Mouse (Mus musculus): ENCODE results near the gene Efcab6. TPM values are rescaled to one million over a fixed set of nuclear protein-coding genes. Genes with fewer than 3 reads are reported as not detected.

Efcab6 gene
- total RNA-seq, 2 experiments from 2014 or later: 4.5 to 9.4 TPM

- DNase-seq (ENCODE audit: extremely low spot score in 1 of 2, low spot score in 1 of 2): no peak
Observed at GRCm38 (mm10) chr15:84069455-84070050, 4.4 kb upstream of the Efcab6 start.

DNA sequence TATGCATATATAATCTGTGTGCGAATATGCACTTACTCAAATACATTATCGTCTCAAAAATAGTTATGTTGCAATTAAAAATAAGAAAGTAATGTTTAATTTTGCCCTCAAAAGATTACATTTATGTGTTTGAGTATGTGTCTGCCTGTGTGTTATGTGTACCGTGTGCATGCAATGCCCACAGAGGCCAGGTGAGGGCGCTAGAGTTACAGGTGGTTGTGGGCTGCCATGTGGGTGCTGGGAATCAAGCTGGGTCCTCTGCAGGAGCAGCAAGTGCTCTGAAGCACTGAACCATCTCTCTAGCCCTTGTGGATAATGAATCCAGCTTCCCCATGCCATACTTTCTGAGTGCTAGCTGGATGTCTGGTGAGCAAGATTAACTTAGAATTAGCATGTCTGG lies 522 bp upstream of the Efcab6 start:
- no peak for DNase-seq (ENCODE audit: extremely low spot score in 1 of 2, low spot score in 1 of 2)

- DNase-seq (ENCODE audit: extremely low spot score in 1 of 2, low spot score in 1 of 2): no peak
Observed at GRCm38 (mm10) chr15:84058841-84059240, 6.3 kb downstream of the Efcab6 start.

- DNase-seq (ENCODE audit: extremely low spot score in 1 of 2, low spot score in 1 of 2): no peak
Observed at GRCm38 (mm10) chr15:84056083-84056482, 9.1 kb downstream of the Efcab6 start.

GRCm38 (mm10) chr15:84053859-84054258 lies 11.3 kb downstream of the Efcab6 start:
- peak; percentile 81 to 92 for DNase-seq (ENCODE audit: extremely low spot score in 1 of 2, low spot score in 1 of 2)

- no peak for DNase-seq (ENCODE audit: extremely low spot score in 1 of 2, low spot score in 1 of 2)
Observed at GRCm38 (mm10) chr15:84053240-84053639, 11.9 kb downstream of the Efcab6 start.

GRCm38 (mm10) chr15:84052390-84052789 lies 12.8 kb downstream of the Efcab6 start:
- DNase-seq (ENCODE audit: extremely low spot score in 1 of 2, low spot score in 1 of 2): no peak

DNA sequence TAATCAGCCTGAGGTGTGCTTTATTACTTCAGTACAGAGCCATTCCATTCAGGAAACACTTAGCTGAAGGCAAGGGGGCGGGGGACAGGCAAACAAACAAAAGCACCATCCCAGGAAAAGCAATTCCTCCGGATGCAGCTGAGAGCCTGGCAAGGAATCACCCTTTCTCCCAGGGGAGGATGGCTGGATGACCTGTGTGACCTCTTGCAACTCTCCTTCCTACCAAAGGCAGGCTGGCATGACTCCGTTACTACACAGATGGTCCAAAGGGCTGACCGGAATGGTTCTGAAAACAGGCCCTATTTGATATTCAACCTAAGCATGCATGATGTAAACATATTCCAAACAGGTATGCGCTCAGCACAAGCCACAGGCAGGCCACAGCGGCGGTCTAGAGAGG lies 15.6 kb downstream of the Efcab6 start:
- no peak for DNase-seq (ENCODE audit: extremely low spot score in 1 of 2, low spot score in 1 of 2)

DNA sequence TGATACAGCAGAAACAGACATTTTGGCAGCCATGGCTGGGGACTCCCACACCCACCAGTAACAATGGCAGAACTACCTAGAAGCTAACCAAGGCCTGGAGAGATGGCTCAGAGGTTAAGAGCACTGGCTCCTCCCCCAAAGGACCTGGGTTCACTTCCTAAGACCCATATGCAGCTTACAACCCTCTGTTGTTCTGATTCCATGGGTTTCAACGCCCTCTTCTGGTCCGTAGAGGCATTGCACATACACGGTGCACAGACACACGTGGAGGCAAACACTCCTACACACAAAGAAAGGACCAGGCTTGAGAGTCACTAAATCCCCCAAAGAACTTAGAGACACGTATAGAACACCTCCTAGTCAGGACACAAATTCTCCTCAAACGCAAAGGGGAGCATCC lies 19.6 kb downstream of the Efcab6 start:
- no peak for DNase-seq (ENCODE audit: extremely low spot score in 1 of 2, low spot score in 1 of 2)

DNA sequence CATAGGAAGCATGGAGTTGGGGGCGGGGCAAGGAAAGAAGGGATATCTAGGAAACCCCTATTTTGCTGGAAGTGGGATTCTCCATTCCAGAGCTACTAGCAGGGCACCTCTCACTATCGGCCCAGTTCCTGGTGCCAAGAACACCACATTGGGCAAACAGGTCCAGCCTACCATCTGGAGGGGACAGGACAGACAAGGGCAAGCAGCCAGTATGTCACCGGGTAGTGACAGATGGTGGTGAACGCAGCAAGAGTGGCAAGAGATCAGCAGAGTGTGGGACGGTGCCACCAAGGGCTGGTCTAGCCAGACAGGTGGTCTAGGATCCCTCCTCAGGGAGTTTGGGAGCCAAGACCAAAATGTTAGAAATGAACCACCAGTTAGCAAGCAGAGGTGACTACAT lies 28.1 kb downstream of the Efcab6 start:
- no peak for DNase-seq (ENCODE audit: extremely low spot score in 1 of 2, low spot score in 1 of 2)

DNA sequence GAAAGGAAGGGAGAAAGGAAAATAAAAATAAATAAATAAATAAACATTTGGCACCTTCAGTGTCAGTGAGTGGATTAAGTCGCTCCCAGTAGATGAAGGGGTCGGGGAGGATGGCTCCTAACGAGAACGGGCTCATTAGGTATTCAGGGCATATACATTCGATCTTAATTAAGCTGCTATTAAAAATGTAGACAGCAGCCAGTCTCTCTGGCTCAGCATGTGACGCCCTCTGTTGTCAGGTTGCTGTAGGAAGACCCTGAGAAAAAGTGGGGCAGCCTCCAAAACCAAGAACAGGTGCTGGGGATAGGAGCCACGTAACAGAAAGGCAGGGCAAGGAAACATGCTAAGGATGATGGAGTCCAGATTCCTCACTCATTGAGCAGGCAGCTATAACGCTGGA lies 39.5 kb downstream of the Efcab6 start:
- DNase-seq (ENCODE audit: extremely low spot score in 1 of 2, low spot score in 1 of 2): no peak

- DNase-seq (ENCODE audit: extremely low spot score in 1 of 2, low spot score in 1 of 2): no peak
Observed at GRCm38 (mm10) chr15:84024851-84025250, 40.3 kb downstream of the Efcab6 start.

- no peak for DNase-seq (ENCODE audit: extremely low spot score in 1 of 2, low spot score in 1 of 2)
Observed at GRCm38 (mm10) chr15:84009366-84010083, 55.7 kb downstream of the Efcab6 start.

DNA sequence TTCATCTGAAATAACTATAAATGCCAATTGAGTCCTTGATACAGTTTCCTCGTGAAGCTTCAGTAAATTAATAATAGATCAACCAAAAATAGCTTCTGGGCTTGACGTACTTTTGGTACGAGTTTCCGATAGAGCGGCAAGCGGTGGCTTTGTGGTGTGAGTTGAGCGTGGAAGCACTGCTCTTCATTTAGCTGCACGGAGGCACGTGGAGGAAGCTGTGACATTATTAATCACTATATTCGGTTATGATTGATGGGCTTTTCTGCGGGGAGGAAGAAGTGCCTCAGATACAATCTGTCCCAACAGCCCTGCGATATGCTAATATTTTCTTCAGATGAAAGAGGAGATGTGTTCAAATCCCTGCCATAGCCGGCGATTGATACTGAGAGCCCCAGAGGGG lies 60.9 kb downstream of the Efcab6 start:
- no peak for DNase-seq (ENCODE audit: extremely low spot score in 1 of 2, low spot score in 1 of 2)

DNA sequence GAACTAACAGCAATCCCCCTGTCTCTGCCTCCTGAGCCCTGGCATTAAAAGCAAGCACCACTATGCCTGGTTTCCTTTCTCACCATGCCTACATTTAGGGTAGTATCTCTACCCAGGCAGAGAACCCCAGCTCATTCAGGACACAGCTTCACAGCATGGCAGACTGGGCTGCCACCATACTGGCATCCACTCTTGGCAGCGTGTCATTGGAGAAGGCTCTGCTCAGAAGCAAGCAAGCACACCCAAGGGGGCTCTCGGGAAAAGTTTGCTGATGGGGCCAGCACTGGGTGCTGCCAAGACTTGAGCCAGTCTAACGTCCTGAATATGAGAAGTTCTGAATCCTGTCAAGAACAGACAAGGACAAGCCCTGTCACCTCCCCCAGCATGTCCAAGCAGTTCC lies 66.1 kb downstream of the Efcab6 start:
- DNase-seq (ENCODE audit: extremely low spot score in 1 of 2, low spot score in 1 of 2): no peak

DNA sequence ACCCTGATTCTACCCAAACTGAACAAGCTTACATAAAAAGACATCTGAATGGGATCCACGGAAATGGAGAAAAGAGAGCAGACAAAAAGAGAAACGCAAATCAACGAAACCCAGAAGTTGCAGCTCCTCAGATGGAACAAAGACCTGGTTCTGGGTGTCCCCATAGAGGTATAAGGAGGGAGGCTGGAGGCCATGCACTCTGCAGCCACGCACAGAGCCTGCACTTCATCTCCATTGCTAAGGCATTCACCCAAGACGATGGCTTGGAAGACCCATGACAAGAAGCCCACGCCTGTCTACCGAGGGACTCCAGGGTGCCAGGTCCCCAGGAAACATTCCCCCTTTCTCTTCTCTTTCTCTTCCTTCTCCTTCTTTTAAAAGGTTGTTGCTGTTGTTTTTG lies 66.6 kb downstream of the Efcab6 start:
- no peak for DNase-seq (ENCODE audit: extremely low spot score in 1 of 2, low spot score in 1 of 2)

DNA sequence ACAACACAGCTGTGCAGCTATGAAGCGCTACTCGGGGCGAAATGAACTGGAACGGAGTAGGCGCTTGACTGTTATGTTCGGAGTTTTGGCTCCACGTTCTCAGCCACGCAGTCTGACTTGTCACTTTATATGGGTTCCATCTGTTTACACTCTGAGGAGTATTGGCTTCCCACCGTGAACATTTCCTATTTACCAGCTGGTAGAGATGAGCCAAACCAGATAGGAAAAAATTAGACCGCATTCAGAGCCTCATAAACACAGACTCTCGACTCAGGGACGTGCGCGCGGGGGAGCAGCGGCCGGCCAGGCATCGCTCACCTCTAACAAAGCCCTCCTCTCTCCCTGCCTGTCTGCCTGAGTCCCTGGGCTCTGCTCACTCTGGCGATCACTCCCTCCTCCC lies 67.1 kb downstream of the Efcab6 start:
- DNase-seq (ENCODE audit: extremely low spot score in 1 of 2, low spot score in 1 of 2): peak in 1 of 2 experiments; percentile 32

- no peak for DNase-seq (ENCODE audit: extremely low spot score in 1 of 2, low spot score in 1 of 2)
Observed at GRCm38 (mm10) chr15:83997550-83997949, 67.6 kb downstream of the Efcab6 start.

DNA sequence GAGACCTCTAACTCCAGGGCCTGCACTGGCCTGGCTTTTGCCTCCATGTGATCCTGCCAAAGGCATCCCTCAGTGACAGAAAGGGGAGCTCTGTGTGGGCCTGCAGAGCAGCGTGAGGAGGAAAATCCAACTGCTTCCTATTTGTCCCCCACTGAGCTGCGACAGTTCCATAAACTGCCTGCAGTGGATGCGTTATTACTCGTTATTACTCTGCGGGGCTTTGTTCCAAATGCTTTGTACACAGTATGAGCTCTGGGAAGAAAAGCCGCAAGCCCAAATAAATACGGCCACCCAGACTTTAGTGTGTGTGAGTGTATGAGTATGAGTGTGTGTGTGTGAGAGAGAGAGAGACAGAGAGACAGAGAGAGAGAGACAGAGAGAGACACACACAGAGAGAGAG lies 68.3 kb downstream of the Efcab6 start:
- DNase-seq (ENCODE audit: extremely low spot score in 1 of 2, low spot score in 1 of 2): no peak

DNA sequence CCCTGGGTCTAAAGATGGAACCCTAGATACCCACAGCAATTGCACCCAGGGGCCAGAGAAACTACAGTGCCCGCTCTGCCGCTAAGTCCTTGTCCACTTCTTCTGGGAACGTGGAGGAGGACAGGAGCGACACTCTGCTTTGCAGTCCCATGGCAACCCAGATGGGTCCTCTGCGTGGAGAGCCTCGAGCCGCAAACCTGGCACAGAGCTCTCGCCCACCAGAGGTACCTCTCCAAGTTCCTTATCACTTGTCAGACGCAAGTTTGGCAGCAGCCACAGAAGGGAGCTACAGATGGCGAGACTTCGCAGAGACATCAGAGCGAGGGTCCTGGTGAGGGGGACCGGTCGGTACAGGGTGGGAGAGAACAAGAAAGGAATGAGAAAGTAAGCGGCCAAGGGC lies 73.0 kb downstream of the Efcab6 start:
- DNase-seq (ENCODE audit: extremely low spot score in 1 of 2, low spot score in 1 of 2): no peak

- DNase-seq (ENCODE audit: extremely low spot score in 1 of 2, low spot score in 1 of 2): no peak
Observed at GRCm38 (mm10) chr15:83991461-83991860, 73.7 kb downstream of the Efcab6 start.

GRCm38 (mm10) chr15:83989241-83989640 lies 75.9 kb downstream of the Efcab6 start:
- DNase-seq (ENCODE audit: extremely low spot score in 1 of 2, low spot score in 1 of 2): no peak

Data from layer of hippocampus, postnatal 25 days (tissue).